Mouse (Mus musculus): ENCODE data around the gene Prpf8. TPM values are rescaled to one million over a fixed set of nuclear protein-coding genes. Genes with fewer than 3 reads are reported as not detected.
A peak's percentile ranks its signal among the peaks of the same experiment; 100 is the strongest.

The Prpf8 gene
- polyA plus RNA-seq, 1 experiment from 2014 or later: 86.6 TPM

DNA sequence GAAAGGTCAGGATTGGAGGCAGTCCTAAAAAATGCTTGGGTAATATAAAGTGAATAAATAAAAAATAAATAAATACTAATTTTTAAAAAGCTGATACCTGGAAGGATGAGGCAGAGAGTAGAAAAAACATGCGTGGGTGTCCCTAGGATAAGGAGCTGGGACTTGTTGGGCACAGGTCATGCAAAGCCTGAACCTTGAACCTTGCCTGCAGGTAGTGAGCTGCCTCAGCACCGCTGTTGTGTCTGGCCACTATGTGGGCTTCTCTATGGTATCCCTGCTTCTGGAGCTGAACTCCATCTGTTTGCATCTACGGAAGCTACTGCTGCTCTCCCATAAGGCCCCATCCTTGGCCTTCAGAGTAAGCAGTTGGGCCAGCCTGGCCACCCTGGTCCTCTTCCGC is 17.4 kb upstream of the Prpf8 start:
- H3K27me3 ChIP-seq (ENCODE audit: control insufficient read depth, insufficient read depth, low read length): no peaks in the 10 kb centered on the region
- ATAC-seq (ENCODE audit: low FRiP score) (no peak), DNase-seq (ENCODE audit: low spot score) (no peak)
- no peaks in the 10 kb centered on the region for H3K4me1 ChIP-seq (replicated peaks; ENCODE audit: control insufficient read depth, insufficient read depth, low read length)
- H3K9me3 ChIP-seq (ENCODE audit: control insufficient read depth, low read length): no peaks in the 10 kb centered on the region
- H3K27ac ChIP-seq (ENCODE audit: low read depth, low read length): no peak overlapping the region
- no peak overlapping the region for H3K4me2 ChIP-seq (replicated peaks; ENCODE audit: low read depth, low read length)
- 93% methylated on average over 4 of the region's 4 CpGs for WGBS
- H3K4me3 ChIP-seq (ENCODE audit: low read depth, low read length): no peak overlapping the region
- no peak overlapping the region for H3K9ac ChIP-seq (ENCODE audit: low read depth, low read length)
- H3K36me3 ChIP-seq (ENCODE audit: control insufficient read depth, insufficient read depth, low read length): no peaks in the 10 kb centered on the region

DNA sequence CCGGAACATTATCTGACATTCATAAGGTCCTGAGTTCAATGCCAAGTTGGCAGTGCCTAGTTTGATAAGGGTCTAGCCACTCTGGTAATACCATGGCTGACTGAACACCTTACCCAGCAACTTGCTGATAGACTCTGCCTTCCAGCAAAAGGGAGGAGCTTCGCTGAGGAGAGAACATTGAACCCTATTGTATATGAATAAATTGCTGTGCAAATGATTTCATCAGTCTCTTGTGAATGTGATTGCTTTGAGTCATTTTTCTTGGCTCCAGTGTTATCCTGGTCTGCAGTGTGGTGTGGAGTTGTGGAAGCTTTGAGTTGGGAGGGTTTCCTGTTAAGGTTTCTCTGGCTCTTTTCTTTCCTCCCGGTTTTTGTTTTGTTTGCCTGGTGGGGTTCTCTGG is 15.9 kb upstream of the Prpf8 start:
- Histone ChIP-seq H3K4me3 (ENCODE audit: low read depth, low read length) (no peak overlapping the region), H3K36me3 (ENCODE audit: control insufficient read depth, insufficient read depth, low read length) (no peaks in the 10 kb centered on the region), H3K27me3 (ENCODE audit: control insufficient read depth, insufficient read depth, low read length) (no peaks in the 10 kb centered on the region), H3K9ac (ENCODE audit: low read depth, low read length) (no peak overlapping the region), H3K9me3 (ENCODE audit: control insufficient read depth, low read length) (no peaks in the 10 kb centered on the region), H3K4me1 (replicated peaks; ENCODE audit: control insufficient read depth, insufficient read depth, low read length) (no peaks in the 10 kb centered on the region), H3K27ac (ENCODE audit: low read depth, low read length) (no peak overlapping the region), H3K4me2 (replicated peaks; ENCODE audit: low read depth, low read length) (no peak overlapping the region)
- 79% methylated on average over 3 of the region's 3 CpGs for WGBS
- ATAC-seq (ENCODE audit: low FRiP score) (no peak), DNase-seq (ENCODE audit: low spot score) (no peak)

DNA sequence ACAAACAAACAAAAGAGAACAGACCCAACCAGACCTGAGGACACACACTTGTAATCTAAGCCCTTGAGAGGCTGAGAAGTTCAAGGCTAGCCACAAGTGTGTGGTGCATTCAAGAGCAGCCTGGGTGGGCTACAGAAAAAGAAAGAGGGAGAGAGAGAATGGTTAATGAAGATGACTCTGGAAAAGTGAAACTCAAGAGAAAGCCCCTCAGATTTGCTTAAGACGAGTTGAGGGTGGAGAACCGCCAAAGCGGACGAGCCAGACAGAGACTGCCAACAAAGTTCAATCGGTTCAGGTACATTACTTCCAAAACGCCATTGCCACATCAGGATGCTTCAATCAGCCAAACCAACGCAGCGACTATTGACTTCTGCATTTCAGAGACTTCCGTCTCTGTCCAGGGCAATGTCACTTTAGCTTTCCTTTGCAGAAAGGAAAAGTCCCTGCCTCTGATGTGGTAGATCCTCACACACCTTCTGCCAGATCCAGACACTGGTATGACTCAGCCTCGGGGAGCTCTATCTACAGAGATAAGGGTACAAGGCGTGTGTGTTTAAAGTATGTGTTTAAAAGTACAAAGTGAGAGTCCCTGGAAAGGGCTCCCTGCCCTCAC is 14.0 kb upstream of the Prpf8 start:
- no peak for ATAC-seq (ENCODE audit: low FRiP score)
- no peak overlapping the region for H3K27ac ChIP-seq (ENCODE audit: low read depth, low read length)
- WGBS: 89% methylated on average over 11 of the region's 11 CpGs
- H3K4me2 ChIP-seq (replicated peaks; ENCODE audit: low read depth, low read length): no peak overlapping the region
- H3K36me3 ChIP-seq (ENCODE audit: control insufficient read depth, insufficient read depth, low read length): no peaks in the 10 kb centered on the region
- no peak overlapping the region for H3K9ac ChIP-seq (ENCODE audit: low read depth, low read length)
- no peaks in the 10 kb centered on the region for H3K4me1 ChIP-seq (replicated peaks; ENCODE audit: control insufficient read depth, insufficient read depth, low read length)
- DNase-seq (ENCODE audit: low spot score): no peak
- H3K9me3 ChIP-seq (ENCODE audit: control insufficient read depth, low read length): no peaks in the 10 kb centered on the region
- H3K4me3 ChIP-seq (ENCODE audit: low read depth, low read length): no peak overlapping the region
- no peaks in the 10 kb centered on the region for H3K27me3 ChIP-seq (ENCODE audit: control insufficient read depth, insufficient read depth, low read length)

DNA sequence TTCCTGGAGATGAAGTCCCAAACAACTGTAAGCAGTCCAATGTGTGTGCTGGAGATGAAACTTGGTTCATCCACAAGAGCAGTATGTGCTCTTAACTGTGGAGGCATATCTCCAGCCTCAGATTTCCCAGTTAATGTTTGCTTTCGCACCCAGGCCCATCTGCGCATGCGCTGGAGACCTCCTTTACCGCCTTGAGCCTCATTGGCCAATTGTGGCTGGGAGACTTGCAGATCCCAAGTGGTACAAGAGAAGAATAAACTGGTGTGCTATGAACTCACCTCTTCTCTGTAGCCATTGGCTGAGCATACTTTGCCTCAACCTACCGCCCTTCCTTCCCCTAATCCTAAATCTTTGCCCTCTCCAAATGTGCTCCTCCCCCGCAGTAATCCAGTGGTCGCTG is 13.2 kb upstream of the Prpf8 start:
- no peaks in the 10 kb centered on the region for H3K27me3 ChIP-seq (ENCODE audit: control insufficient read depth, insufficient read depth, low read length)
- no peak overlapping the region for H3K4me2 ChIP-seq (replicated peaks; ENCODE audit: low read depth, low read length)
- DNase-seq (ENCODE audit: low spot score): no peak
- H3K27ac ChIP-seq (ENCODE audit: low read depth, low read length): no peak overlapping the region
- H3K4me3 ChIP-seq (ENCODE audit: low read depth, low read length): no peak overlapping the region
- H3K4me1 ChIP-seq (replicated peaks; ENCODE audit: control insufficient read depth, insufficient read depth, low read length): no peaks in the 10 kb centered on the region
- ATAC-seq (ENCODE audit: low FRiP score): no peak
- H3K9ac ChIP-seq (ENCODE audit: low read depth, low read length): no peak overlapping the region
- H3K9me3 ChIP-seq (ENCODE audit: control insufficient read depth, low read length): no peaks in the 10 kb centered on the region
- WGBS: 68% methylated on average over 7 of the region's 7 CpGs
- no peaks in the 10 kb centered on the region for H3K36me3 ChIP-seq (ENCODE audit: control insufficient read depth, insufficient read depth, low read length)

DNA sequence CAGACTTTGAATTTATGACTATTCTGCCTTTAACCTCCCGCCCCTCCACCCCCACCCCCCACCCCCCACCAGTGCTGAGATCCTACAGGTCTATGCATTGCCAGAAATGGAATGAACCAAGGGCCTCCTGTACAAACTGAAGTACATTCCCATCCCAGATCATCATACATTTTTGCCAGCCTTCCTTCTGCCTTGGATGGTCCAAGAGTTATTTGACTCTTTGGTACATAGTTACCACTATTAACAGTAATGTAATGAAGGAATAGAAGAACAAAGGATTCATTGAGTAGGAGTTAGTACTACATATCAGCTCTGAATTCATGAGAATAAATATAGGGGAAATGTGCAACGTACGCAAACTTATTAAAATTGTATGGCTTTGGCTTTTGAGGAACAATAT is 424 bp upstream of the Prpf8 start:
- H3K4me3 ChIP-seq (ENCODE audit: low read depth, low read length): peak overlapping the region; percentile 94; the same call in 1 of the 2 replicates
- H3K27ac ChIP-seq (ENCODE audit: low read depth, low read length): no peak overlapping the region
- DNase-seq (ENCODE audit: low spot score) (no peak), ATAC-seq (ENCODE audit: low FRiP score) (peak; percentile 30)
- WGBS: 19% methylated on average over 3 of the region's 3 CpGs
- peaks cover 9% of the 10 kb centered on the region for H3K36me3 ChIP-seq (ENCODE audit: control insufficient read depth, insufficient read depth, low read length)
- H3K9me3 ChIP-seq (ENCODE audit: control insufficient read depth, low read length): no peaks in the 10 kb centered on the region
- no peaks in the 10 kb centered on the region for H3K27me3 ChIP-seq (ENCODE audit: control insufficient read depth, insufficient read depth, low read length)
- H3K4me2 ChIP-seq (replicated peaks; ENCODE audit: low read depth, low read length): no peak overlapping the region
- H3K9ac ChIP-seq (ENCODE audit: low read depth, low read length): no peak overlapping the region
- H3K4me1 ChIP-seq (replicated peaks; ENCODE audit: control insufficient read depth, insufficient read depth, low read length): peaks cover 6% of the 10 kb centered on the region

DNA sequence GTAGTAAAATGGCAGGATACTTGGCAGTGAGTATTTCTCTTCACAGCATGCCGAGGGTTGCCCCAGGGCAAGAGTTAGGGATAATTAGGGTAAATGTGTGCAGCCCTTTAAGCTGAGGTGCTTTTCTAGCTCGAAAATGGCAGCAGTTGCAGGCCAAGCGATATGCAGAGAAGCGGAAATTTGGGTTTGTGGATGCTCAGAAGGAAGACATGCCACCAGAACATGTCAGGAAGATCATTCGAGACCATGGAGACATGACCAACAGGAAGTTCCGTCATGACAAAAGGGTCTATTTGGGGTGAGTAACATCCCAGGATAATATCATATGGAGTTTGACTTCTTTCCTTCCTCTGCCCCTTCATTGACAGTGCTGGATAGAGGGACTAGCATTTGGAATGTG is 880 bp downstream of the Prpf8 start:
- Histone ChIP-seq H3K36me3 (ENCODE audit: control insufficient read depth, insufficient read depth, low read length) (peaks cover 22% of the 10 kb centered on the region), H3K9me3 (ENCODE audit: control insufficient read depth, low read length) (no peaks in the 10 kb centered on the region), H3K4me1 (replicated peaks; ENCODE audit: control insufficient read depth, insufficient read depth, low read length) (peaks cover 6% of the 10 kb centered on the region), H3K4me2 (replicated peaks; ENCODE audit: low read depth, low read length) (peak overlapping the region; percentile 92), H3K27ac (ENCODE audit: low read depth, low read length) (no peak overlapping the region), H3K4me3 (ENCODE audit: low read depth, low read length) (peak overlapping the region; percentile 94), H3K9ac (ENCODE audit: low read depth, low read length) (peak overlapping the region; percentile 91), H3K27me3 (ENCODE audit: control insufficient read depth, insufficient read depth, low read length) (no peaks in the 10 kb centered on the region)
- no peak for DNase-seq (ENCODE audit: low spot score)
- 50% methylated on average over 6 of the region's 6 CpGs for WGBS
- no peak for ATAC-seq (ENCODE audit: low FRiP score)

DNA sequence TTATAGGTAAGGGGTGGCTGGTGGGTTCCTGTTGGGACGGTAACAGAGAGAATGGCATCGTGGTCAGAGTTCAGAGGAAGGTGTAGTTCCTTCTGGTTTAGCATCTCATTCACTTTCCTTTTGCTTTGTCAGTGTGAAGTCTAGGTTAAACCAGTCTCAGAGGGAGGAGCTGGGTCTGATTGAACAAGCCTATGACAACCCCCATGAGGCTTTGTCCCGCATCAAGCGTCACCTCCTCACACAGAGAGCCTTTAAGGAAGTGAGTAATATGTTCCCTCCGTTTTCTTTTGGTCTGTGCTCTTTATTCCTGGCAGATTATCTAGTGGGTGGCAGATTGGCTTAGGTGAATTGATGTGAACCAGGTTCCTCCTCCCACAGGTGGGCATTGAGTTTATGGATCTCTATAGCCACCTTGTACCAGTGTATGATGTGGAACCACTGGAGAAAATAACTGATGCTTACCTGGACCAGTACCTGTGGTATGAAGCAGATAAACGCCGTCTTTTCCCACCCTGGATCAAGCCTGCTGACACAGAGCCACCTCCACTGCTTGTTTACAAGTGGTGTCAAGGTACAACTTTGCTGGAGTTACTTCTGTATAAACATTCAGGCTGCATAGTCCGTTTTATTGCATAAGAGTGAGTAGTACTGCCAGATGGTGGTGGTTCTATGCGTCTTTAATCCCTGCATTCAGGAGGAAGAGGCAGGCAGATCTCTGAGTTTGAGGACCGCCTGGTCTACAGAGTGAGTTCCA is 7.9 kb downstream of the Prpf8 start:
- H3K4me3 ChIP-seq (ENCODE audit: low read depth, low read length): no peak overlapping the region
- H3K27ac ChIP-seq (ENCODE audit: low read depth, low read length): no peak overlapping the region
- WGBS: 96% methylated on average over 10 of the region's 10 CpGs
- no peaks in the 10 kb centered on the region for H3K4me1 ChIP-seq (replicated peaks; ENCODE audit: control insufficient read depth, insufficient read depth, low read length)
- H3K4me2 ChIP-seq (replicated peaks; ENCODE audit: low read depth, low read length): no peak overlapping the region
- no peaks in the 10 kb centered on the region for H3K27me3 ChIP-seq (ENCODE audit: control insufficient read depth, insufficient read depth, low read length)
- H3K36me3 ChIP-seq (ENCODE audit: control insufficient read depth, insufficient read depth, low read length): peaks cover 41% of the 10 kb centered on the region
- H3K9ac ChIP-seq (ENCODE audit: low read depth, low read length): no peak overlapping the region
- H3K9me3 ChIP-seq (ENCODE audit: control insufficient read depth, low read length): no peaks in the 10 kb centered on the region
- DNase-seq (ENCODE audit: low spot score): no peak
- ATAC-seq (ENCODE audit: low FRiP score): no peak

DNA sequence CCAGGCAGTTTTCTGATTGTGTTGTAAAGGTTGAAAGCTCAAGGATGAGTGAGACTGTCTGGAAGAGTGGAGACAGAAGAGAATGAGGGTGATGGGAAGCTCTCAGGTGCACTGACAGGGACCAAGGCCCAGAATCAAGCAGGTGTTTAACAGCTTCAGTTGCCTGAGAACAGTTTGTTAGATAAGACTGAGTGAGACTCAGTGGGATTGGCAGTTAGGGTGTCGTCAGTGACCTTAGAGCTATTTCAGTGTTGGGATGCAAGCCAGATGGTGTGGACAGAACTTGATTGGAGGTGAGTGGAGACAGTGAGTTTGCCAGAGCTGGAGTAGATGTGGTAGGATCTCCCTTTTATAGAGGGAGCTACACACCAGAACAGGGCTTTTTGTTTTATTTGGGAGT is 11.5 kb downstream of the Prpf8 start:
- no peak for ATAC-seq (ENCODE audit: low FRiP score)
- Histone ChIP-seq H3K9ac (ENCODE audit: low read depth, low read length) (no peak overlapping the region), H3K9me3 (ENCODE audit: control insufficient read depth, low read length) (no peaks in the 10 kb centered on the region), H3K4me2 (replicated peaks; ENCODE audit: low read depth, low read length) (no peak overlapping the region), H3K36me3 (ENCODE audit: control insufficient read depth, insufficient read depth, low read length) (peaks cover 44% of the 10 kb centered on the region), H3K27me3 (ENCODE audit: control insufficient read depth, insufficient read depth, low read length) (no peaks in the 10 kb centered on the region), H3K4me3 (ENCODE audit: low read depth, low read length) (no peak overlapping the region), H3K4me1 (replicated peaks; ENCODE audit: control insufficient read depth, insufficient read depth, low read length) (no peaks in the 10 kb centered on the region), H3K27ac (ENCODE audit: low read depth, low read length) (no peak overlapping the region)
- WGBS: 76% methylated on average over 1 of the region's 1 CpGs
- DNase-seq (ENCODE audit: low spot score): no peak

DNA sequence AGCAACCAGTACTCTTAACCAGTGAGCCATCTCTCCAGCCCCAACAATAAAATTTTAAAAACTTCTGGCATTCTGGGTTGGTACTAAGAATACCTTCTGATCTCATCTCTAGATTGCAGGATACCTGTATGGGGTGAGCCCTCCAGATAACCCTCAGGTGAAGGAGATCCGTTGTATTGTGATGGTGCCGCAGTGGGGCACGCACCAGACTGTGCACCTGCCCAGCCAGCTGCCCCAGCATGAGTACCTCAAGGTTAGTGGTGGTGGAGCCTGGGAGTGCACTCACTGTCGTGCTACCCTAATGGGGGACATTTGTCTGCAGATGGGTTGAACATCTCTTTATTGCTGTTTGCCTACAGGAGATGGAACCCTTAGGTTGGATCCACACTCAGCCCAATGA is 21.5 kb downstream of the Prpf8 start:
- Histone ChIP-seq H3K9me3 (ENCODE audit: control insufficient read depth, low read length) (no peaks in the 10 kb centered on the region), H3K9ac (ENCODE audit: low read depth, low read length) (no peak overlapping the region), H3K4me2 (replicated peaks; ENCODE audit: low read depth, low read length) (no peak overlapping the region), H3K4me1 (replicated peaks; ENCODE audit: control insufficient read depth, insufficient read depth, low read length) (peaks cover 4% of the 10 kb centered on the region; the same call in 1 of the 2 replicates), H3K4me3 (ENCODE audit: low read depth, low read length) (no peak overlapping the region), H3K36me3 (ENCODE audit: control insufficient read depth, insufficient read depth, low read length) (peaks cover 32% of the 10 kb centered on the region), H3K27ac (ENCODE audit: low read depth, low read length) (no peak overlapping the region), H3K27me3 (ENCODE audit: control insufficient read depth, insufficient read depth, low read length) (no peaks in the 10 kb centered on the region)
- DNase-seq (ENCODE audit: low spot score) (no peak), ATAC-seq (ENCODE audit: low FRiP score) (no peak)
- WGBS: 93% methylated on average over 4 of the region's 4 CpGs
